ENCODE assay signal across 8 mouse cellular contexts in the genomic region with DNA sequence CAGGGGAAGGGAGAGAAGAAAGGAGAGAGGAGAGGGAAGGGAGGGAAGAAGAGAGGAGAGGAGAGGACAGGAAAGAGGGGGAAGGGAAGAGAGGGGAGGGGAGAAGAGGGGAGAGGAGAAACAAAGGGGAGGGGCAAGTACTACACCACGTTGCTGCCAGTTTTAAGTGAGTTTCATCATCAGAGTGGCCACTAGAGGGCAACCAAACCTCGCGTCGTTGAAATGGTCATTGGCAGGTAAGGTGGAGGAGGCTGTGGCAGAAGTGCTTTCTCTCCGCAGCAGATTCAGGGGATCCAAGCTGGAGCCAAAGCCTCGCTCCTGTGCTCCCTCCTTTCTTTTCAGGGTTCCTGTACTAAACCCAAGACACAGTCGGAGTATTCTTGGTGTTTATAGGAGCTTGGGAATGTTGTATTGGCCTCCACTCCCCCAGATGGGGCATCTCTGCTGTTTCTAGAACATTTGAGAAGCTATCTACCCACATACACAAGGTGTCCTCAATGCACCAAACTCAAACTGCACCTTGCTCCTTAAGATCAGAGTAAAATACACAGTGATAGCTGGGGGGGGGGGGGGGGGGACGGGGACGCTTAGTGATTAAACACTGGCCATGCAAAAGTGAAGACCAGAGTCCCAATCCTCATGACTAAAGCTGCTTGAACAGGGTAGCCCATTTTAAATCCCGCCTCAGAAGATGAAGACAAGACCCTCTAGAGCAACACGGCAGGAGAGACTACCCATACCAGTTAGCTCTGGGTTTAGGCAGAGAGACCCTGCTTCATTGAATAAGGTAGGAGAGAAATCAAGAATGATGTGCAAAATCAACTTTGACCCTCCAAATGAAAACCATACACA. TPM values are rescaled to one million over a fixed set of nuclear protein-coding genes. Genes with fewer than 3 reads are reported as not detected.
DNase-seq lines count a peak whose midpoint lies in the region; ATAC-seq lines count a peak whose summit lies in the region.

No protein-coding gene starts in this region.

- peak overlapping the region; percentile 50 for H3K4me2 ChIP-seq in heart, embryonic 11.5 days
- peak overlapping the region; percentile 42 for H3K4me2 ChIP-seq in kidney, embryonic 15.5 days
- peak overlapping the region; percentile 41 for H3K4me2 ChIP-seq in limb, embryonic 15.5 days

- H3K27me3 ChIP-seq in heart, embryonic 11.5 days (ENCODE audit: control insufficient read depth, insufficient read depth, low read length), result peaks cover 6% of the 10 kb centered on the region
- peaks cover 9% of the 10 kb centered on the region for H3K27me3 ChIP-seq in kidney, embryonic 15.5 days
- no peaks in the 10 kb centered on the region for H3K27me3 ChIP-seq in limb, embryonic 15.5 days

- H3K4me1 ChIP-seq in heart, embryonic 11.5 days (ENCODE audit: control insufficient read depth, insufficient read depth, low read length), result peaks cover 3% of the 10 kb centered on the region; the same call in 1 of the 2 replicates
- peaks cover 12% of the 10 kb centered on the region for H3K4me1 ChIP-seq in kidney, embryonic 15.5 days
- H3K4me1 ChIP-seq in limb, embryonic 15.5 days, result peaks cover 14% of the 10 kb centered on the region; the same call in 1 of the 2 replicates

- H3K36me3 ChIP-seq in heart, embryonic 11.5 days (ENCODE audit: control insufficient read depth, insufficient read depth, low read length), result no peaks in the 10 kb centered on the region
- H3K36me3 ChIP-seq in kidney, embryonic 15.5 days, result no peaks in the 10 kb centered on the region
- no peaks in the 10 kb centered on the region for H3K36me3 ChIP-seq in limb, embryonic 15.5 days

- ATAC-seq in erythroblast, adult 5-6 weeks (replicated peaks; ENCODE audit: low FRiP score, poor library complexity, severe bottlenecking), result peak; percentile 87
- ATAC-seq in heart, embryonic 11.5 days (replicated peaks; ENCODE audit: insufficient number of reproducible peaks, low FRiP score, low TSS enrichment), result peak; percentile 64; the same call in 1 of the 2 replicates
- peak; percentile 54 for ATAC-seq in kidney, embryonic 15.5 days (replicated peaks; ENCODE audit: low FRiP score)
- no peak for ATAC-seq in limb, embryonic 15.5 days (ENCODE audit: insufficient number of reproducible peaks, low FRiP score, low TSS enrichment, low read depth)

- no peak overlapping the region for H3K27ac ChIP-seq in heart, embryonic 11.5 days (ENCODE audit: low read depth, low read length)
- no peak overlapping the region for H3K27ac ChIP-seq in kidney, embryonic 15.5 days
- no peak overlapping the region for H3K27ac ChIP-seq in limb, embryonic 15.5 days

- H3K9me3 ChIP-seq in heart, embryonic 11.5 days (replicated peaks; ENCODE audit: control insufficient read depth, low read length), result no peaks in the 10 kb centered on the region
- H3K9me3 ChIP-seq in kidney, embryonic 15.5 days (replicated peaks), result no peaks in the 10 kb centered on the region
- H3K9me3 ChIP-seq in limb, embryonic 15.5 days, result no peaks in the 10 kb centered on the region

- DNase-seq in CD4-positive helper T cell, adult 2 months (ENCODE audit: low read depth, low spot score), result peak; percentile 89
- DNase-seq in brain, adult 2 months (ENCODE audit: low read depth, low spot score), result peak; percentile 95
- DNase-seq in monocyte, adult 2 months (ENCODE audit: low read depth in 1 of 2, low spot score in 2 of 2), result peak; percentile 33 to 57
- peak; percentile 66 to 83 for DNase-seq in spleen, postnatal 14 days (ENCODE audit: low spot score in 2 of 2)

- H3K9ac ChIP-seq in heart, embryonic 11.5 days (ENCODE audit: low read depth, low read length), result no peak overlapping the region
- H3K9ac ChIP-seq in kidney, embryonic 15.5 days, result no peak overlapping the region
- no peak overlapping the region for H3K9ac ChIP-seq in limb, embryonic 15.5 days

- 22% methylated on average over 11 of the region's 11 CpGs for WGBS in heart, embryonic 11.5 days (ENCODE audit: insufficient replicate concordance)
- 15% methylated on average over 11 of the region's 11 CpGs for WGBS in kidney, embryonic 15.5 days
- 14% methylated on average over 11 of the region's 11 CpGs for WGBS in limb, embryonic 15.5 days

- no peak overlapping the region for H3K4me3 ChIP-seq in heart, embryonic 11.5 days (ENCODE audit: low read depth, low read length)
- H3K4me3 ChIP-seq in kidney, embryonic 15.5 days (replicated peaks), result 0 out of 2 replicates have a peak overlapping the region, but pooled peaks have one; percentile 2
- H3K4me3 ChIP-seq in limb, embryonic 15.5 days, result no peak overlapping the region

RNA-seq across cellular contexts. Expression of gene Plek2, which starts 11.7 kb away (rescaled TPM):
- total RNA-seq in erythroblast, adult 5-6 weeks (2015; ENCODE audit: low replicate concordance), result 6.7 TPM in 1 of 2 replicates, not detected in the other
- total RNA-seq in erythroblast, adult 5-6 weeks (2017; ENCODE audit: low replicate concordance), result 2.6 and 5.3 TPM in 2 replicates
- 10.6 and 13.1 TPM in 2 replicates for polyA plus RNA-seq in heart, embryonic 11.5 days (2014; fragmentation: Nextera tagmentation; extraction: Ambion mirVana)
- 4.4 and 4.6 TPM in 2 replicates for polyA plus RNA-seq in kidney, embryonic 15.5 days (2015; fragmentation: Nextera tagmentation; extraction: Ambion mirVana)
- polyA plus RNA-seq in limb, embryonic 15.5 days (2015; fragmentation: Nextera tagmentation; extraction: Ambion mirVana), result 7.3 and 8.7 TPM in 2 replicates

RNA-seq across cellular contexts. Expression of gene Eif2s1, which starts 56.8 kb away (rescaled TPM):
- 55.4 and 106 TPM in 2 replicates for total RNA-seq in erythroblast, adult 5-6 weeks (2015; ENCODE audit: low replicate concordance)
- total RNA-seq in erythroblast, adult 5-6 weeks (2017; ENCODE audit: low replicate concordance), result 34.9 and 45.3 TPM in 2 replicates
- 185 and 205 TPM in 2 replicates for polyA plus RNA-seq in heart, embryonic 11.5 days (2014; fragmentation: Nextera tagmentation; extraction: Ambion mirVana)
- polyA plus RNA-seq in kidney, embryonic 15.5 days (2015; fragmentation: Nextera tagmentation; extraction: Ambion mirVana), result 208 and 223 TPM in 2 replicates
- polyA plus RNA-seq in limb, embryonic 15.5 days (2015; fragmentation: Nextera tagmentation; extraction: Ambion mirVana), result 187 and 190 TPM in 2 replicates

RNA-seq across cellular contexts. Expression of gene Atp6v1d, which starts 57.0 kb away (rescaled TPM):
- 52.5 and 69.0 TPM in 2 replicates for total RNA-seq in erythroblast, adult 5-6 weeks (2015; ENCODE audit: low replicate concordance)
- total RNA-seq in erythroblast, adult 5-6 weeks (2017; ENCODE audit: low replicate concordance), result 22.2 and 35.0 TPM in 2 replicates
- 94.7 and 108 TPM in 2 replicates for polyA plus RNA-seq in heart, embryonic 11.5 days (2014; fragmentation: Nextera tagmentation; extraction: Ambion mirVana)
- polyA plus RNA-seq in kidney, embryonic 15.5 days (2015; fragmentation: Nextera tagmentation; extraction: Ambion mirVana), result 58.9 and 61.1 TPM in 2 replicates
- polyA plus RNA-seq in limb, embryonic 15.5 days (2015; fragmentation: Nextera tagmentation; extraction: Ambion mirVana), result 63.8 and 66.9 TPM in 2 replicates

Comparison
In these comparisons a context has a peak if more than half of its experiments do, and no peak if none do; other contexts are left out.
1. DNase-seq: peak in every context shown above with its lines; median percentile 95 in brain, adult 2 months; 89 in CD4-positive helper T cell, adult 2 months; 74 in spleen, postnatal 14 days; 45 in monocyte, adult 2 months.